Comparison of ENCODE assay signal across 32 mouse cellular contexts in the genomic region with DNA sequence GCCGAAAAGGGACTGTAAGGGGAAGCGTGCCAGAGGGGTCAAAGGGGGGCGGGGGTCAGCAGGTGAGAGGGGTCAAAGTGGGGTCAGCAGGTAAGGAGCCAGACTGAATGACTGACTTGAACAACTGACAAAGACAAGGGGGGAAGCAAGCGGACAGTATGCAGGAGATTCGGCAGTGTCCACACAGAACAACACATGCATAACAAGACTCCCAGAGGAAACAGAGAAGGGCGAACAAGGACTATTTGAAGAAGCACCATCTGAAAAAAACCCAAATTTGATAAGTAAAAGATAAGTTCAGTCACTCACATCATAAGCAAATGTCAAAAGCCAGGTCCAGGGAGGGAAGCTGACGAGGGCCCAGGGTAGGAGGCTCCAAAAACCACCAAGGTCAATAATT. TPM values are rescaled to one million over a fixed set of nuclear protein-coding genes. Genes with fewer than 3 reads are reported as not detected.
"Had no signal": no experiment of that assay in that cellular context is flagged by ENCODE, and none has a peak within 500 bp of the region (broad histone marks: within the 10 kb centered on the region; RNA-seq: fewer than 3 reads in every experiment).

No protein-coding gene starts in this region.

- H3K36me3 ChIP-seq: kidney, embryonic 15.5 days; limb, embryonic 12.5 days; limb, embryonic 15.5 days; liver, embryonic 12.5 days; liver, embryonic 15.5 days; lung, embryonic 15.5 days; midbrain, embryonic 10.5 days; midbrain, embryonic 13.5 days had no signal

- H3K4me1 ChIP-seq: lung, embryonic 15.5 days; midbrain, embryonic 10.5 days; midbrain, embryonic 13.5 days had no signal

- ATAC-seq: liver, embryonic 12.5 days; midbrain, embryonic 13.5 days; midbrain, embryonic 16.5 days had no signal

- H3K27me3 ChIP-seq: limb, embryonic 15.5 days; liver, embryonic 15.5 days; lung, embryonic 15.5 days; midbrain, embryonic 13.5 days had no signal

- H3K9me3 ChIP-seq: kidney, embryonic 15.5 days; limb, embryonic 12.5 days; limb, embryonic 15.5 days; liver, embryonic 12.5 days; liver, embryonic 15.5 days; lung, embryonic 15.5 days; midbrain, embryonic 10.5 days; midbrain, embryonic 13.5 days had no signal

- H3K9ac ChIP-seq: kidney, embryonic 15.5 days; limb, embryonic 12.5 days; limb, embryonic 15.5 days; liver, embryonic 12.5 days; liver, embryonic 15.5 days; lung, embryonic 15.5 days; midbrain, embryonic 13.5 days had no signal

- H3K4me2 ChIP-seq: kidney, embryonic 15.5 days; limb, embryonic 12.5 days; limb, embryonic 15.5 days; liver, embryonic 12.5 days; liver, embryonic 15.5 days; lung, embryonic 15.5 days; midbrain, embryonic 13.5 days had no signal

- H3K27ac ChIP-seq: kidney, embryonic 15.5 days; left cerebral cortex, adult 2 months; limb, embryonic 12.5 days; limb, embryonic 15.5 days; liver, embryonic 12.5 days; lung, embryonic 15.5 days; midbrain, embryonic 10.5 days; midbrain, embryonic 13.5 days had no signal

- DNase-seq: kidney, adult 8-10 months; kidney, postnatal 10 days; kidney, postnatal 36 days; layer of hippocampus, postnatal 36 days; lung, adult 18-20 months; lung, postnatal 10 days; lung, postnatal 36 days; right cerebral cortex, adult 18-20 months; right cerebral cortex, postnatal 14 days; right cerebral cortex, postnatal 4 days; thymus, adult 18-20 months; thymus, postnatal 36 days had no signal

- H3K4me3 ChIP-seq: kidney, embryonic 15.5 days; left cerebral cortex, adult 2 months; limb, embryonic 12.5 days; limb, embryonic 15.5 days; liver, embryonic 12.5 days; liver, embryonic 15.5 days; lung, embryonic 15.5 days; megakaryocyte, embryonic 14.5 days; midbrain, embryonic 10.5 days; midbrain, embryonic 13.5 days; myocyte had no signal

RNA-seq across cellular contexts. Expression of a gene that starts 11.6 kb away (rescaled TPM):
- total RNA-seq: layer of hippocampus, adult 8-10 months; layer of hippocampus, postnatal 10 days; layer of hippocampus, postnatal 36 days; left cerebral cortex, adult 2 months; left cerebral cortex, postnatal 10 days; left cerebral cortex, postnatal 36 days; monocyte, adult 5-6 weeks had no signal
- polyA plus RNA-seq: limb, embryonic 12.5 days; limb, embryonic 15.5 days; lung, embryonic 15.5 days; midbrain, embryonic 10.5 days; midbrain, embryonic 13.5 days; midbrain, embryonic 16.5 days; myocyte; neural tube, embryonic 11.5 days; neural tube, embryonic 14.5 days; testis, adult 2 months had no signal

RNA-seq across cellular contexts. Expression of a gene that starts 23.1 kb away (rescaled TPM):
- total RNA-seq: monocyte, adult 5-6 weeks had no signal

RNA-seq across cellular contexts. Expression of a gene that starts 29.6 kb away (rescaled TPM):
- polyA plus RNA-seq: limb, embryonic 12.5 days had no signal
